ENCODE assay signal across 8 mouse cellular contexts in genomic region chr7:100653480-100654266, GRCm38 (mm10). TPM values are rescaled to one million over a fixed set of nuclear protein-coding genes. Genes with fewer than 3 reads are reported as not detected.
A peak's percentile ranks its signal among the peaks of the same experiment; 100 is the strongest.
DNase-seq lines count a peak whose midpoint lies in the region; ATAC-seq and TF ChIP-seq lines count a peak whose summit lies in the region.

No protein-coding gene starts in this region.

- H3K9ac ChIP-seq in forebrain, embryonic 13.5 days: no peak overlapping the region
- no peak overlapping the region for H3K9ac ChIP-seq in neural tube, embryonic 15.5 days (replicated peaks)
- no peak overlapping the region for H3K9ac ChIP-seq in kidney, embryonic 15.5 days

- H3K4me3 ChIP-seq in gastrocnemius, adult 2 months: no peak overlapping the region
- no peak overlapping the region for H3K4me3 ChIP-seq in forebrain, embryonic 13.5 days
- no peak overlapping the region for H3K4me3 ChIP-seq in left cerebral cortex, adult 2 months
- H3K4me3 ChIP-seq in neural tube, embryonic 15.5 days (replicated peaks): no peak overlapping the region
- no peak overlapping the region for H3K4me3 ChIP-seq in kidney, embryonic 15.5 days (replicated peaks)

- DNase-seq in gastrocnemius, adult 2 months: no peak
- no peak for DNase-seq in gastrocnemius, postnatal 25 days
- peak; percentile 15 to 35 for DNase-seq in left cerebral cortex, adult 2 months (ENCODE audit: extremely low spot score in 1 of 2, low spot score in 2 of 2)
- DNase-seq in ovary, postnatal 36 days (ENCODE audit: low spot score): no peak
- no peak for DNase-seq in gastrocnemius, postnatal 14 days

- no peak overlapping the region for H3K4me2 ChIP-seq in forebrain, embryonic 13.5 days
- H3K4me2 ChIP-seq in neural tube, embryonic 15.5 days: no peak overlapping the region
- no peak overlapping the region for H3K4me2 ChIP-seq in kidney, embryonic 15.5 days

- peak; percentile 77 for ATAC-seq in forebrain, embryonic 13.5 days
- ATAC-seq in neural tube, embryonic 15.5 days (ENCODE audit: low FRiP score): peak; percentile 72
- ATAC-seq in kidney, embryonic 15.5 days (replicated peaks; ENCODE audit: low FRiP score): no peak

- 0 out of 2 replicates have a peak overlapping the region, but pooled peaks have one; percentile 28 for H3K27ac ChIP-seq in gastrocnemius, adult 2 months
- H3K27ac ChIP-seq in forebrain, embryonic 13.5 days: 0 out of 2 replicates have a peak overlapping the region, but pooled peaks have one; percentile 12
- peak overlapping the region; percentile 79 for H3K27ac ChIP-seq in left cerebral cortex, adult 2 months
- H3K27ac ChIP-seq in neural tube, embryonic 15.5 days (replicated peaks): peak overlapping the region; percentile 72
- no peak overlapping the region for H3K27ac ChIP-seq in kidney, embryonic 15.5 days

- no peaks in the 10 kb centered on the region for H3K9me3 ChIP-seq in forebrain, embryonic 13.5 days (replicated peaks)
- H3K9me3 ChIP-seq in neural tube, embryonic 15.5 days (replicated peaks): no peaks in the 10 kb centered on the region
- H3K9me3 ChIP-seq in kidney, embryonic 15.5 days (replicated peaks): no peaks in the 10 kb centered on the region

- H3K27me3 ChIP-seq in forebrain, embryonic 13.5 days: no peaks in the 10 kb centered on the region
- no peaks in the 10 kb centered on the region for H3K27me3 ChIP-seq in neural tube, embryonic 15.5 days (replicated peaks)
- H3K27me3 ChIP-seq in kidney, embryonic 15.5 days: no peaks in the 10 kb centered on the region

- no peaks in the 10 kb centered on the region for H3K36me3 ChIP-seq in forebrain, embryonic 13.5 days (ENCODE audit: poor library complexity, severe bottlenecking)
- no peaks in the 10 kb centered on the region for H3K36me3 ChIP-seq in neural tube, embryonic 15.5 days
- no peaks in the 10 kb centered on the region for H3K36me3 ChIP-seq in kidney, embryonic 15.5 days

- H3K4me1 ChIP-seq in forebrain, embryonic 13.5 days: peaks cover 23% of the 10 kb centered on the region
- H3K4me1 ChIP-seq in neural tube, embryonic 15.5 days: peaks cover 9% of the 10 kb centered on the region
- peaks cover 23% of the 10 kb centered on the region for H3K4me1 ChIP-seq in kidney, embryonic 15.5 days

- TF ChIP-seq CTCF in gastrocnemius, adult 2 months (IDR thresholded peaks at IDR 0.05): no peak
- no peak for TF ChIP-seq CTCF in left cerebral cortex, adult 2 months (IDR thresholded peaks at IDR 0.05)

- whole genome bisulfite sequencing in forebrain, embryonic 13.5 days: 54% methylated on average over 9 of the region's 9 CpGs
- WGBS in neural tube, embryonic 15.5 days: 55% methylated on average over 9 of the region's 9 CpGs
- WGBS in kidney, embryonic 15.5 days: 88% methylated on average over 9 of the region's 9 CpGs

- intact Hi-C loops in gastrocnemius, adult 2 months (cut with DNase I): no loop called here
- intact Hi-C loops in left cerebral cortex, adult 2 months (cut with DNase I): no loop called here
- intact Hi-C loops in gastrocnemius, postnatal 14 days (cut with DNase I; ENCODE audit: low total_unique reads): no loop called here

RNA-seq across cellular contexts. Expression of gene Plekhb1, which starts 8.5 kb away (rescaled TPM):
- 10 to 100 TPM; 29.7 to 48.8 TPM for total RNA-seq in gastrocnemius, adult 2 months (2021)
- 10 to 100 TPM; 27.4 to 32.8 TPM for total RNA-seq in gastrocnemius, postnatal 25 days (2021)
- 3.5 and 3.9 TPM in 2 replicates for polyA plus RNA-seq in forebrain, embryonic 13.5 days (2015; fragmentation: Nextera tagmentation; extraction: Ambion mirVana)
- 100 to 1,000 TPM; 139 to 153 TPM for total RNA-seq in left cerebral cortex, adult 2 months (2021)
- polyA plus RNA-seq in neural tube, embryonic 15.5 days (2015; fragmentation: Nextera tagmentation; extraction: Ambion mirVana): 31.0 and 33.9 TPM in 2 replicates
- polyA plus RNA-seq in kidney, embryonic 15.5 days (2015; fragmentation: Nextera tagmentation; extraction: Ambion mirVana): 3.5 and 4.4 TPM in 2 replicates
- 10 to 100 TPM; 14.6 to 30.6 TPM for total RNA-seq in gastrocnemius, postnatal 14 days (2021)

RNA-seq across cellular contexts. Expression of gene Mrpl48, which starts 45.6 kb away (rescaled TPM):
- total RNA-seq in gastrocnemius, adult 2 months (2021): 10 to 100 TPM; 55.0 to 60.2 TPM
- 10 to 100 TPM; 57.9 to 58.4 TPM for total RNA-seq in gastrocnemius, postnatal 25 days (2021)
- 67.6 and 69.9 TPM in 2 replicates for polyA plus RNA-seq in forebrain, embryonic 13.5 days (2015; fragmentation: Nextera tagmentation; extraction: Ambion mirVana)
- 10 to 100 TPM; 73.3 to 78.9 TPM for total RNA-seq in left cerebral cortex, adult 2 months (2021)
- 82.6 and 85.3 TPM in 2 replicates for polyA plus RNA-seq in neural tube, embryonic 15.5 days (2015; fragmentation: Nextera tagmentation; extraction: Ambion mirVana)
- 81.2 and 92.4 TPM in 2 replicates for polyA plus RNA-seq in kidney, embryonic 15.5 days (2015; fragmentation: Nextera tagmentation; extraction: Ambion mirVana)
- 10 to 100 TPM; 74.4 to 77.5 TPM for total RNA-seq in gastrocnemius, postnatal 14 days (2021)

RNA-seq across cellular contexts. Expression of gene Rab6a, which starts 46.5 kb away (rescaled TPM):
- total RNA-seq in gastrocnemius, adult 2 months (2021): 10 to 100 TPM; 64.9 to 67.6 TPM
- 10 to 100 TPM; 52.0 to 52.7 TPM for total RNA-seq in gastrocnemius, postnatal 25 days (2021)
- 147 and 152 TPM in 2 replicates for polyA plus RNA-seq in forebrain, embryonic 13.5 days (2015; fragmentation: Nextera tagmentation; extraction: Ambion mirVana)
- 100 to 1,000 TPM; 394 to 436 TPM for total RNA-seq in left cerebral cortex, adult 2 months (2021)
- polyA plus RNA-seq in neural tube, embryonic 15.5 days (2015; fragmentation: Nextera tagmentation; extraction: Ambion mirVana): 253 and 287 TPM in 2 replicates
- polyA plus RNA-seq in kidney, embryonic 15.5 days (2015; fragmentation: Nextera tagmentation; extraction: Ambion mirVana): 102 and 105 TPM in 2 replicates
- 10 to 100 TPM; 56.3 to 59.5 TPM for total RNA-seq in gastrocnemius, postnatal 14 days (2021)

RNA-seq across cellular contexts. Expression of gene Fam168a, which starts 52.8 kb away (rescaled TPM):
- total RNA-seq in gastrocnemius, adult 2 months (2021): 10 to 100 TPM; 43.6 to 44.3 TPM
- total RNA-seq in gastrocnemius, postnatal 25 days (2021): 10 to 100 TPM; 33.5 to 35.7 TPM
- 80.0 and 85.9 TPM in 2 replicates for polyA plus RNA-seq in forebrain, embryonic 13.5 days (2015; fragmentation: Nextera tagmentation; extraction: Ambion mirVana)
- total RNA-seq in left cerebral cortex, adult 2 months (2021): 100 to 1,000 TPM; 215 to 220 TPM
- 108 and 119 TPM in 2 replicates for polyA plus RNA-seq in neural tube, embryonic 15.5 days (2015; fragmentation: Nextera tagmentation; extraction: Ambion mirVana)
- polyA plus RNA-seq in kidney, embryonic 15.5 days (2015; fragmentation: Nextera tagmentation; extraction: Ambion mirVana): 38.4 and 46.1 TPM in 2 replicates
- 10 to 100 TPM; 40.1 to 44.0 TPM for total RNA-seq in gastrocnemius, postnatal 14 days (2021)

Comparison
In these comparisons a context has a peak if more than half of its experiments do, and no peak if none do; other contexts are left out.
1. DNase-seq: peak in left cerebral cortex, adult 2 months (2 of 2); none in gastrocnemius, adult 2 months (single experiment), gastrocnemius, postnatal 25 days (single experiment), ovary, postnatal 36 days (single experiment) and gastrocnemius, postnatal 14 days (single experiment).
2. RNA of gene Rab6a, which starts 46.5 kb away (total RNA-seq): 394 to 436 TPM in left cerebral cortex, adult 2 months; 64.9 to 67.6 TPM in gastrocnemius, adult 2 months, 56.3 to 59.5 TPM in gastrocnemius, postnatal 14 days and 52.0 to 52.7 TPM in gastrocnemius, postnatal 25 days; every median in the first group is over 4 times any median in the second.